Mouse (Mus musculus) heart, postnatal 36 days (tissue): ENCODE results near the gene Olfr723. TPM values are rescaled to one million over a fixed set of nuclear protein-coding genes. Genes with fewer than 3 reads are reported as not detected.
"Not testable (repeated sequence)": the region's sequence is repeated elsewhere in the genome, so short reads cannot be mapped to it uniquely, and the experiment has no call there.

Source experiments
- DNase-seq, 2 experiments: peaks; one replicate each; pipeline ENCODE4 v3.0.0; 2021 to 2022
- intact Hi-C: fragments of 180-260 bp; cut with DNase I; formaldehyde crosslinking; loops from one replicate; pipeline ENCODE4 v1.15.1; 2025
- total RNA-seq, 2 experiments: library from RNA; stranded (reverse); gene quantifications; 2 replicates each; pipeline ENCODE4 v1.2.3; 2021

Gene Olfr723
- not detected for total RNA-seq

GRCm38 (mm10) chr14:49931687-49932086 is at the start of gene Olfr723:
Olfr723 (minus strand) TSS chr14:49931787.
- DNase-seq = not testable (repeated sequence)
- intact Hi-C loops = loop anchor here (2.0 kb wide), 1 partner anchor 33 kb away; no protein-coding TSS in a partner anchor

GRCm38 (mm10) chr14:49963174-49963573 is 31.6 kb upstream of the Olfr723 start, which contains the start of gene Olfr724:
Olfr724 (minus strand) TSS chr14:49963274.
- intact Hi-C loops, DNase-seq: not testable (repeated sequence)

- intact Hi-C loops = no loop called here
These were observed 24.3 kb upstream of the Olfr723 start for GRCm38 (mm10) chr14:49955890-49956289.

DNA sequence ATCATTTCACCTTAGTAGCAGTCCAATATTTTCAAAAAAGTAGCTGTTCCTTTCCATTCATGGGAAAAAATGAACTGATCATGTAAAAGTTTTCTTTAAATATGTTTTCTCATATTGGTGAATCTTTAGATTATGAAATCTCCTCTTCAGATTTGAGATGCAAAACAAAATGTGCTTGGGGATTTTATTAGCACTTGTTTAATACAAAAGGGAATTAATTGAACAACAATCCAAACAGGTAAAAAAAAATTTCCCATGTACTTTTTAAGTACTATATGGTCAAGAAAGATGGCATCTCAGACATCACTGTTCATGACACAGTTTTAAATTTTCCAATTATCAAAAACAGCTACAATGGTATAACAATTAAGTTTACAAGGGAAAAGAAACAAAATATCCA is 29.7 kb downstream of the Olfr723 start, which contains the start of gene Olfr722:
TSS of gene Olfr722 (minus strand) at position 101 of the 400 bp plus-strand sequence.
- intact Hi-C loops = no loop called here
- DNase-seq = no peak

More at GRCm38 (mm10) chr14:49955890-49956289, 24.3 kb upstream of the Olfr723 start:
- no peak for DNase-seq

Other genes starting within 250 kb of the Olfr723 start
- 1 to 10 TPM; 6.5 to 8.1 TPM for gene Armh4, start 148.4 kb downstream of the Olfr723 start, total RNA-seq
- gene Olfr722, start 29.8 kb downstream of the Olfr723 start, total RNA-seq = not detected
- not detected for gene Olfr724, start 31.5 kb upstream of the Olfr723 start, total RNA-seq
- not detected for gene Olfr725, start 108.6 kb upstream of the Olfr723 start, total RNA-seq
- gene Olfr726, start 159.2 kb upstream of the Olfr723 start, total RNA-seq = not detected
- not detected for gene Olfr727, start 191.4 kb upstream of the Olfr723 start, total RNA-seq
- gene Olfr728, start 210.9 kb upstream of the Olfr723 start, total RNA-seq = not detected
- gene Olfr729, start 221.1 kb upstream of the Olfr723 start, total RNA-seq = not detected